ENCODE assay signal across 8 mouse cellular contexts in the genomic region with DNA sequence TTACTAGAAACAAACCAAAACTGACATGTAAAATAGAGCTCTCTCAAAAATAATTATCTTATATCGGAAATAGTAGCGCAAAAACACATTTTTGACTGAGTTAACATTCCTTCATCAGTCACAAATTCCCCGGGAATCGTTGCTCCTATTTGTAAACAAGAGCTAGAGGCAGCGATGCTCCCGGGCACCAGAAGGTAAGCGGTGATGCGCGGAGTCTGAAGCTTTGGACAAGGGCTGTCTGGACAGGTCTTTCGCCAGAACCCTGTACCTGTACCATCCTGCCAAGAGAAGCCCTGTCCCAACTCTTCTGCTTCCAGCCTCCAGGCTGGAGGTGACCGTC. TPM values are rescaled to one million over a fixed set of nuclear protein-coding genes. Genes with fewer than 3 reads are reported as not detected.
A peak's percentile ranks its signal among the peaks of the same experiment; 100 is the strongest.
DNase-seq lines count a peak whose midpoint lies in the region; ATAC-seq and TF ChIP-seq lines count a peak whose summit lies in the region.
"Had no signal": no experiment of that assay in that cellular context is flagged by ENCODE, and none has a peak within 500 bp of the region (broad histone marks: within the 10 kb centered on the region; RNA-seq: fewer than 3 reads in every experiment).

No protein-coding gene starts in this region.

- H3K9ac ChIP-seq in lung, embryonic 16.5 days (ENCODE audit: low read length) = peak overlapping the region; percentile 63; the same call in 1 of the 2 replicates

- DNase-seq in lung, postnatal 14 days = no peak
- peak; percentile 7 for DNase-seq in fat pad, adult 2 months (ENCODE audit: extremely low read depth, low read depth, low spot score)
- DNase-seq in limb, embryonic 10.5 days (ENCODE audit: low spot score) = no peak
- no peak for DNase-seq in right cerebral cortex, postnatal 36 days (ENCODE audit: low spot score in 2 of 2)
- no peak for DNase-seq in right cerebral cortex, postnatal 10 days (ENCODE audit: low spot score in 2 of 2)

- no peaks in the 10 kb centered on the region for H3K36me3 ChIP-seq in lung, embryonic 16.5 days (ENCODE audit: control insufficient read depth, insufficient read depth, low read length)
- no peaks in the 10 kb centered on the region for H3K36me3 ChIP-seq in limb, embryonic 10.5 days

- no peak for TF ChIP-seq POLR2A in olfactory bulb, adult 2 months (IDR thresholded peaks at IDR 0.05; ENCODE audit: insufficient read depth, low read depth, low read length)

- TF ChIP-seq CTCF in olfactory bulb, adult 2 months (IDR thresholded peaks at IDR 0.05; ENCODE audit: insufficient read depth, low read depth, low read length) = no peak

- no peak overlapping the region for H3K27ac ChIP-seq in lung, embryonic 16.5 days (ENCODE audit: low read length)
- H3K27ac ChIP-seq in limb, embryonic 10.5 days = no peak overlapping the region
- H3K27ac ChIP-seq in olfactory bulb, adult 2 months (ENCODE audit: insufficient read depth, low read depth, low read length) = peak overlapping the region; percentile 79; the same call in 1 of the 2 replicates
- H3K27ac ChIP-seq: macrophage had no signal

- peak overlapping the region; percentile 55 for H3K4me3 ChIP-seq in lung, embryonic 16.5 days (ENCODE audit: low read length)
- H3K4me3 ChIP-seq in limb, embryonic 10.5 days = peak overlapping the region; percentile 52
- peak overlapping the region; percentile 58 for H3K4me3 ChIP-seq in olfactory bulb, adult 2 months (ENCODE audit: insufficient read depth, low read depth, low read length)

- H3K9me3 ChIP-seq in lung, embryonic 16.5 days (ENCODE audit: control insufficient read depth, low read length) = no peaks in the 10 kb centered on the region
- no peaks in the 10 kb centered on the region for H3K9me3 ChIP-seq in limb, embryonic 10.5 days (replicated peaks)

- 5% methylated on average over 11 of the region's 11 CpGs for WGBS in lung, embryonic 16.5 days
- 8% methylated on average over 11 of the region's 11 CpGs for WGBS in limb, embryonic 10.5 days
- 9% methylated on average over 11 of the region's 11 CpGs for WGBS in olfactory bulb, adult 2 months

- peak overlapping the region; percentile 95 for H3K4me2 ChIP-seq in lung, embryonic 16.5 days (ENCODE audit: low read depth, low read length)

- H3K4me1 ChIP-seq in lung, embryonic 16.5 days (replicated peaks; ENCODE audit: control insufficient read depth, insufficient read depth, low read length) = peaks cover 15% of the 10 kb centered on the region
- H3K4me1 ChIP-seq in limb, embryonic 10.5 days = peaks cover 17% of the 10 kb centered on the region
- H3K4me1 ChIP-seq in olfactory bulb, adult 2 months (ENCODE audit: control insufficient read depth, insufficient read depth, low read length) = peaks cover 15% of the 10 kb centered on the region

- ATAC-seq in lung, embryonic 16.5 days (ENCODE audit: low read depth) = no peak; the same call in 1 of the 2 replicates

- H3K27me3 ChIP-seq in lung, embryonic 16.5 days (ENCODE audit: control insufficient read depth, insufficient read depth, low read depth, low read length) = peaks cover 23% of the 10 kb centered on the region
- H3K27me3 ChIP-seq in limb, embryonic 10.5 days (ENCODE audit: low read depth, poor library complexity, severe bottlenecking) = peaks cover 60% of the 10 kb centered on the region

RNA-seq across cellular contexts. Expression of a gene that starts 0.7 kb away (rescaled TPM):
- polyA plus RNA-seq in lung, embryonic 16.5 days (2015; fragmentation: Nextera tagmentation; extraction: Ambion mirVana) = 0.11 and 0.20 TPM in 2 replicates
- 0.10 and 0.15 TPM in 2 replicates for polyA plus RNA-seq in limb, embryonic 10.5 days (2016; fragmentation: Nextera tagmentation; extraction: Ambion mirVana)
- not detected in 2 replicates for polyA plus RNA-seq in olfactory bulb, adult 2 months (2012; ENCODE audit: insufficient read depth, insufficient read length, low replicate concordance, missing spikeins)

RNA-seq across cellular contexts. Expression of a gene that starts 15.9 kb away (rescaled TPM):
- 10.2 and 10.5 TPM in 2 replicates for polyA plus RNA-seq in lung, embryonic 16.5 days (2015; fragmentation: Nextera tagmentation; extraction: Ambion mirVana)
- 13.2 and 15.5 TPM in 2 replicates for polyA plus RNA-seq in limb, embryonic 10.5 days (2016; fragmentation: Nextera tagmentation; extraction: Ambion mirVana)
- polyA plus RNA-seq in olfactory bulb, adult 2 months (2012; ENCODE audit: insufficient read depth, insufficient read length, low replicate concordance, missing spikeins) = not detected in 2 replicates
